In the genomic region with DNA sequence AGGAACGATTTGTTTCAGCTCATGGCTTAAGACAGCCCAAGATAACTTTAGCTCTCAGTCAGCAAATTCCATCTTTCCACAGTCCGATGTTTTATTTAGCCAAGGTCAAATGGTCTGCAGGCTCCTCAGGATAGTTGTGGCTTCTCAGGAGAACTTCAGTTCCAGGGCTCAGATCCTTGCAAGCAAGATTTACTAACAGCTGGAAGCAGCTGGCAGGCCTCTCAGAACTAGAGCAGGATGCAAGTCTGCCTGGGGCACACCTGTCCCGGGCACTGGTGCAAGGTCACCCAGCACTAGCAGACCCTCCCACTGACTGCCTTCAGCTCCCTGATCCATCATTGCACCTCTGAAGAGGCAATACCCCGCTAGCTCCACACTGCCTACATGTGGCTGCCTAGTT, we compare ENCODE assay signal across 9 mouse cellular contexts.
DNase-seq lines count a peak whose midpoint lies in the region; ATAC-seq and TF ChIP-seq lines count a peak whose summit lies in the region.
"Had no signal": no experiment of that assay in that cellular context is flagged by ENCODE, and none has a peak within 500 bp of the region (broad histone marks: within the 10 kb centered on the region; RNA-seq: fewer than 3 reads in every experiment).

No protein-coding gene starts in this region.

- no peak overlapping the region for H3K4me2 ChIP-seq in intestine, embryonic 14.5 days (ENCODE audit: low read length)
- no peak overlapping the region for H3K4me2 ChIP-seq in limb, embryonic 14.5 days (replicated peaks; ENCODE audit: low read depth, low read length, severe bottlenecking)
- H3K4me2 ChIP-seq: forebrain, embryonic 13.5 days had no signal

- TF ChIP-seq CTCF in kidney, adult 2 months (conservative IDR thresholded peaks at IDR 0.05; ENCODE audit: insufficient read depth, insufficient read length, low read depth, low read length) = no peak
- TF ChIP-seq CTCF in bone marrow macrophage, adult 2 months (IDR thresholded peaks at IDR 0.05; ENCODE audit: low read depth, low read length) = peak; percentile 8; the same call in 1 of the 2 replicates

- no peaks in the 10 kb centered on the region for H3K9me3 ChIP-seq in intestine, embryonic 14.5 days (ENCODE audit: control insufficient read depth, low read length)
- H3K9me3 ChIP-seq in limb, embryonic 14.5 days (ENCODE audit: control insufficient read depth, low read length) = no peaks in the 10 kb centered on the region
- H3K9me3 ChIP-seq: forebrain, embryonic 13.5 days had no signal

- no peaks in the 10 kb centered on the region for H3K4me1 ChIP-seq in kidney, adult 2 months (ENCODE audit: control insufficient read depth, insufficient read depth, low read length)
- H3K4me1 ChIP-seq in bone marrow macrophage, adult 2 months (ENCODE audit: control insufficient read depth, insufficient read depth, low read length) = peaks cover 32% of the 10 kb centered on the region
- peaks cover 28% of the 10 kb centered on the region for H3K4me1 ChIP-seq in intestine, embryonic 14.5 days (replicated peaks; ENCODE audit: control insufficient read depth, insufficient read depth, low read length)
- H3K4me1 ChIP-seq in limb, embryonic 14.5 days (ENCODE audit: control insufficient read depth, insufficient read depth, low read length) = peaks cover 27% of the 10 kb centered on the region

- no peak for TF ChIP-seq POLR2A in kidney, adult 2 months (IDR thresholded peaks at IDR 0.05; ENCODE audit: low read depth, low read length)
- TF ChIP-seq POLR2A in bone marrow macrophage, adult 2 months (IDR thresholded peaks at IDR 0.05; ENCODE audit: borderline replicate concordance, low read depth, low read length) = no peak
- no peak for TF ChIP-seq POLR2A in limb, embryonic 14.5 days (IDR thresholded peaks at IDR 0.05; ENCODE audit: borderline replicate concordance, extremely low read depth, insufficient read depth, insufficient read length)

- ATAC-seq in intestine, embryonic 14.5 days (replicated peaks; ENCODE audit: low FRiP score, low TSS enrichment, low read depth) = no peak
- ATAC-seq in limb, embryonic 14.5 days (ENCODE audit: low FRiP score, low read depth) = no peak
- ATAC-seq: forebrain, embryonic 13.5 days had no signal

- H3K27me3 ChIP-seq in kidney, adult 2 months (replicated peaks; ENCODE audit: control insufficient read depth, insufficient read depth, low read length) = no peaks in the 10 kb centered on the region
- no peaks in the 10 kb centered on the region for H3K27me3 ChIP-seq in intestine, embryonic 14.5 days (replicated peaks; ENCODE audit: control insufficient read depth, insufficient read depth, low read length)
- no peaks in the 10 kb centered on the region for H3K27me3 ChIP-seq in limb, embryonic 14.5 days (ENCODE audit: control insufficient read depth, insufficient read depth, low read length)
- H3K27me3 ChIP-seq: forebrain, embryonic 13.5 days had no signal

- H3K27ac ChIP-seq in kidney, adult 2 months (ENCODE audit: insufficient read depth, low read depth, low read length) = no peak overlapping the region
- H3K27ac ChIP-seq in bone marrow macrophage, adult 2 months (ENCODE audit: insufficient read depth, low read depth, low read length) = no peak overlapping the region
- peak overlapping the region; percentile 19; the same call in 1 of the 2 replicates for H3K27ac ChIP-seq in intestine, embryonic 14.5 days (ENCODE audit: low read depth)
- 0 out of 2 replicates have a peak overlapping the region, but pooled peaks have one; percentile 19 for H3K27ac ChIP-seq in limb, embryonic 14.5 days (replicated peaks; ENCODE audit: low read depth, low read length)
- H3K27ac ChIP-seq: forebrain, embryonic 13.5 days had no signal

- no peak overlapping the region for H3K4me3 ChIP-seq in kidney, adult 2 months (ENCODE audit: insufficient read depth, low read depth, low read length)
- H3K4me3 ChIP-seq in bone marrow macrophage, adult 2 months (ENCODE audit: insufficient read depth, low read length) = no peak overlapping the region
- no peak overlapping the region for H3K4me3 ChIP-seq in intestine, embryonic 14.5 days (ENCODE audit: low read depth, low read length)
- H3K4me3 ChIP-seq in limb, embryonic 14.5 days (replicated peaks; ENCODE audit: low read length) = no peak overlapping the region
- H3K4me3 ChIP-seq: forebrain, embryonic 13.5 days had no signal

- 36% methylated on average over 4 of the region's 4 CpGs for WGBS in kidney, adult 2 months
- WGBS in intestine, embryonic 14.5 days = 39% methylated on average over 4 of the region's 4 CpGs
- WGBS in limb, embryonic 14.5 days = 66% methylated on average over 4 of the region's 4 CpGs

- peak; percentile 50 for DNase-seq in kidney, adult 2 months
- DNase-seq in kidney, adult 11 months = no peak
- DNase-seq in intestine, embryonic 14.5 days (ENCODE audit: low spot score) = no peak
- DNase-seq in limb, embryonic 14.5 days (ENCODE audit: low spot score) = no peak
- no peak for DNase-seq in MN1 (ENCODE audit: low spot score)
- DNase-seq in spleen, postnatal 4 days (ENCODE audit: low spot score in 2 of 2) = no peak
- DNase-seq: retina, postnatal 1 day had no signal

- no peak overlapping the region for H3K9ac ChIP-seq in intestine, embryonic 14.5 days (ENCODE audit: low read length)
- H3K9ac ChIP-seq in limb, embryonic 14.5 days (ENCODE audit: low read depth, low read length, severe bottlenecking) = no peak overlapping the region
- H3K9ac ChIP-seq: forebrain, embryonic 13.5 days had no signal

- H3K36me3 ChIP-seq in kidney, adult 2 months (ENCODE audit: control insufficient read depth, insufficient read depth, low read length) = no peaks in the 10 kb centered on the region
- H3K36me3 ChIP-seq in intestine, embryonic 14.5 days (ENCODE audit: control insufficient read depth, insufficient read depth, low read length) = no peaks in the 10 kb centered on the region
- H3K36me3 ChIP-seq in limb, embryonic 14.5 days (ENCODE audit: control insufficient read depth, insufficient read depth, low read length) = no peaks in the 10 kb centered on the region

Comparison
In these comparisons a context has a peak if more than half of its experiments do, and no peak if none do; other contexts are left out.
1. H3K27ac ChIP-seq: peak in intestine, embryonic 14.5 days (single experiment) and limb, embryonic 14.5 days (single experiment); none in kidney, adult 2 months (single experiment) and bone marrow macrophage, adult 2 months (single experiment).